Comparison of ENCODE assay signal across 11 mouse cellular contexts in the genomic region with DNA sequence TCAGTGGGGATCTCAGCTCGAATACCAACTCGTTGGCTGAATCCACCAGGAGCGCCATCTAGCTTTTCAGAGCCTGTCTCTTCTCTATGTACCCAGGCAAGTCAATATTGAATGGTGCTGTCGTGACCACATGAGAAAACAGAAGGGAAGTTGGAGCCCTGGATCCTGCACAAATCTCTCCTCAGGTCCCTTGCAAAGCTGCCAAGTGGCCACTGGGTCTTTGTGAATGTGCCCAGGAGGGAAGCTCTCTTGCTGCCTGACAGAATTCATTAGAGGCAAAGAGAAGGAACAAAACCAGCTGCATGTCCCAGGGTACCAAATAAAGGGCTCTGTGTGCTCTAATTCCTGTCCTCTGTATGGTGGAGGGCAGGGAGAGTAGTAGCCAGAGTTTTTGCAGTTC. TPM values are rescaled to one million over a fixed set of nuclear protein-coding genes. Genes with fewer than 3 reads are reported as not detected.
DNase-seq lines count a peak whose midpoint lies in the region; ATAC-seq lines count a peak whose summit lies in the region.
"Had no signal": no experiment of that assay in that cellular context is flagged by ENCODE, and none has a peak within 500 bp of the region (broad histone marks: within the 10 kb centered on the region; RNA-seq: fewer than 3 reads in every experiment).

No protein-coding gene starts in this region.

- H3K27me3 ChIP-seq in neural tube, embryonic 13.5 days = no peaks in the 10 kb centered on the region
- H3K27me3 ChIP-seq in forebrain, embryonic 13.5 days = no peaks in the 10 kb centered on the region

- H3K27ac ChIP-seq in neural tube, embryonic 13.5 days (replicated peaks) = no peak overlapping the region
- no peak overlapping the region; the same call in 1 of the 2 replicates for H3K27ac ChIP-seq in forebrain, embryonic 13.5 days

- peaks cover 8% of the 10 kb centered on the region; the same call in 1 of the 2 replicates for H3K4me1 ChIP-seq in neural tube, embryonic 13.5 days (replicated peaks)
- peaks cover 18% of the 10 kb centered on the region for H3K4me1 ChIP-seq in forebrain, embryonic 13.5 days

- H3K36me3 ChIP-seq in neural tube, embryonic 13.5 days = no peaks in the 10 kb centered on the region
- no peaks in the 10 kb centered on the region for H3K36me3 ChIP-seq in forebrain, embryonic 13.5 days (ENCODE audit: poor library complexity, severe bottlenecking)

- DNase-seq in neural tube, embryonic 10.5 days (ENCODE audit: extremely low spot score, low spot score) = no peak
- peak; percentile 56 to 66 for DNase-seq in layer of hippocampus, postnatal 10 days (ENCODE audit: low spot score in 2 of 2)
- DNase-seq in right cerebral cortex, postnatal 36 days (ENCODE audit: low spot score in 2 of 2) = peak; percentile 7 to 28
- no peak for DNase-seq in spleen, postnatal 36 days (ENCODE audit: low spot score in 2 of 2)
- DNase-seq: kidney, adult 9 months; lung, embryonic 14.5 days had no signal

- peak; percentile 56 for ATAC-seq in neural tube, embryonic 13.5 days (ENCODE audit: low read depth)
- ATAC-seq in forebrain, embryonic 13.5 days = peak; percentile 82
- ATAC-seq in inflammation-experienced regulatory T-cells, adult 6 months = no peak

- H3K4me2 ChIP-seq in neural tube, embryonic 13.5 days = no peak overlapping the region
- H3K4me2 ChIP-seq in forebrain, embryonic 13.5 days = no peak overlapping the region
- H3K4me2 ChIP-seq: lung, embryonic 14.5 days had no signal

- H3K4me3 ChIP-seq in neural tube, embryonic 13.5 days = no peak overlapping the region
- no peak overlapping the region for H3K4me3 ChIP-seq in forebrain, embryonic 13.5 days

- H3K9me3 ChIP-seq in neural tube, embryonic 13.5 days = no peaks in the 10 kb centered on the region
- H3K9me3 ChIP-seq in forebrain, embryonic 13.5 days (replicated peaks) = no peaks in the 10 kb centered on the region

- 57% methylated on average over 4 of the region's 4 CpGs for WGBS in neural tube, embryonic 13.5 days
- 18% methylated on average over 4 of the region's 4 CpGs for WGBS in forebrain, embryonic 13.5 days

- no peak overlapping the region for H3K9ac ChIP-seq in neural tube, embryonic 13.5 days
- no peak overlapping the region for H3K9ac ChIP-seq in forebrain, embryonic 13.5 days
- H3K9ac ChIP-seq: lung, embryonic 14.5 days had no signal

RNA-seq across cellular contexts. Expression of a gene that starts 50.7 kb away (rescaled TPM):
- 24.0 and 33.0 TPM in 2 replicates for polyA plus RNA-seq in neural tube, embryonic 13.5 days (2015; fragmentation: Nextera tagmentation; extraction: Ambion mirVana)
- 11.1 and 14.1 TPM in 2 replicates for polyA plus RNA-seq in forebrain, embryonic 13.5 days (2015; fragmentation: Nextera tagmentation; extraction: Ambion mirVana)
- 10 to 100 TPM; 33.6 to 37.4 TPM for total RNA-seq in layer of hippocampus, postnatal 10 days (2021)
- under 1 TPM in 2 of 3 experiments, not detected in 1; 0.06 to 0.21 TPM for polyA plus RNA-seq in inflammation-experienced regulatory T-cells, adult 6 months (2017; shearing (Covaris generic))
- total RNA-seq: common myeloid progenitor, adult 5-6 weeks; neutrophil, adult 5-6 weeks had no signal

Comparison
In these comparisons a context has a peak if more than half of its experiments do, and no peak if none do; other contexts are left out.
1. DNase-seq: peak in layer of hippocampus, postnatal 10 days (2 of 2) and right cerebral cortex, postnatal 36 days (2 of 2); none in neural tube, embryonic 10.5 days (single experiment) and spleen, postnatal 36 days (0 of 2).